Mouse (Mus musculus): ENCODE measurements around the gene Rbm5.

Gene Rbm5

GRCm38 (mm10) chr9:107770374-107771290 lies at the start of gene Rbm5:
Rbm5 (minus strand) TSS chr9:107770996.
- DNase-seq (ENCODE audit: low spot score), result peak; percentile 96

GRCm38 (mm10) chr9:107812132-107812531 lies 41.3 kb upstream of the Rbm5 start:
- no peak for DNase-seq (ENCODE audit: low spot score)

- DNase-seq (ENCODE audit: low spot score), result no peak
Measured at GRCm38 (mm10) chr9:107810985-107811384, 40.2 kb upstream of the Rbm5 start.

GRCm38 (mm10) chr9:107791714-107792113 lies 20.9 kb upstream of the Rbm5 start:
- no peak for DNase-seq (ENCODE audit: low spot score)

DNA sequence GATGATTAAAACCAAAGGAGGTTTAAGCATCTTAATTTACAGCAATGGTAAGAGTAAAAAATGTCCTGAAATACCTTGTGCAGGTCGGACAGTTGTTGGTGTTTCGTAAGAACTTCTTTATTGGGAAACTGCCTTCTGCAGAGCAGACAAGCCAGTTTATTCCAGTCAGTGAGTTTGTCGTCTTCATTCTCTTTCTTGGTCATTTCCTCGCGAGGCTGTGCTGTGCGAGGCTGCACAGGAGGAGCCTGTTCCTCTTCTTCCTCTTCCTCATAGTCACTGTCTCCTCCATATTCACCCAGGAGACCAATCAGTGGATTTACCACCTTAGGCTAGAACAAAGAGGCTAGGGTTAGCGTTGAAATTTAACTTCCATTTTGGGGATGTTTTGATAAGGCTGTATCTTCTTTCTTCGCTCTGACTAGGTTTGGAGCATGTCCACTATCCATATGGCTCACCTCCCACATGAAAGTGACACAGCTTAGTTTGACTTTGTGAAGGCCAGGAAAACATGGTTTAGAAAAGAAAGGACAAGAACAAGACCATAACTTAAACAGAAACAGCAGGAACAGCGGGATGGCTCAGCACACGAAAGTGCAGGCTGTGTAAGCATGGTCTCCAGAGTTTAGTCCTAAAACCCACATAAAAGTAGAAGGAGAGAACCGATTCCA lies 11.9 kb upstream of the Rbm5 start:
- no peak for DNase-seq (ENCODE audit: low spot score)

DNA sequence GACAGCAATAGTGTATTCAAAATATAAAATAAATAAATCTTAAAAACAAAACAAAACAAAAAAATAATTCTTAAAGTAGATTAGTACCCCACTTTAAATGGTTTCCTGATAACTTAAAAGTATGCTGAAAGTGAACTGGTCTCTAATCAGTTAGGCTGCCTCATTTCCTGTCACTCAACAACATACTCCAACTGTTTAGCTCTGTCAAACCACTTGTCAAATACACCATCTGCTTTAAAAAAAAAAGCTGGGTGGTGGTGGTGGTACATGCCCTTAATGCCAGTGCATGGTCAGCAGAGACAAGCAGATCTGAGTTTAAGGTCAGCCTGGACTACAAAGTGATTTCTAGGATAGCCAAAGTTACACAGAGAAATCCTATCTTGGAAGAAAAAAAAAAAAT lies 6.0 kb upstream of the Rbm5 start:
- no peak for DNase-seq (ENCODE audit: low spot score)

- DNase-seq (ENCODE audit: low spot score), result no peak
Measured at GRCm38 (mm10) chr9:107774411-107774810, 3.6 kb upstream of the Rbm5 start.

- DNase-seq (ENCODE audit: low spot score), result no peak
Measured at GRCm38 (mm10) chr9:107771782-107772181, 986 bp upstream of the Rbm5 start.

DNA sequence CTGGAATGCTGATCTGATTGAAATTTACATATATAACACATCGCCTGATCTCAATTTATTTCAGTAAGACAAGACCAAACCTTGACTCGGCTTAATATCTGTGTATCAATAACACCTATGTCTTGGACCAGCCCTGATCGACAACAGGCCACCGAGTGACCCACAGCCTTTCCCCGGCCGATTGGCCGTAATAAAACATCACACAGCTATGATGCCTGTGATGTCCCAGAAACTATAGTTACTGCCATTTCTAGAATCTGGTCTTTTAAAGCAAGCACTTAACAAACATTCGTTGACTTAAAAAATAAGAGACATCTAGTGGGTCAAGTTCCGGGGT lies 791 bp downstream of the Rbm5 start:
- DNase-seq (ENCODE audit: low spot score), result no peak

DNA sequence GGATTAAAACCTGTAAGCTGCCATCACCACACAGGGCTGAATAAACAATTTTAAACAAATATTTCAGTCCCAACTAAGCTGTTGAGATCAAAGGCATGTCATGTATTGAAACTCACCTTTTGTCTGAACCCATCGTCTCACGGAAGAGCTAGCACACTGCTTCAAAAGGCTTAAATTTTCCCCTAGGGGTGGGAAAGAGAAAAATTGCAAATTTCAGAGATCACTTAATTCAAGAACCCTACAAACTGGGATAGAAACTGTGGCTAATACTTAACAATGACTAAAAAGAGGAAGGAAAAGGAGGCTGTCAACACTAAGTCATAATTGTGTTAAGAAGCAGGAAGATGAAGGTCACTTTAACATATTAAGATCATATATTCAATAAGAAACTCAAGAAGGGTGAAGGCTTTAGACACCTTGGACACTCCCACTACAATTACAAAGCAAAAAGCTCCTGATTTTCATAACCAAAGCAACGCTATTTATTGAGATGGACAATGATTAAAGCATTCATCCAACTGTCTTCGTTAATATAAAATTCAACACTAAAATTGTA lies 1.3 kb downstream of the Rbm5 start:
- no peak for DNase-seq (ENCODE audit: low spot score)

GRCm38 (mm10) chr9:107768851-107769250 lies 1.9 kb downstream of the Rbm5 start:
- DNase-seq (ENCODE audit: low spot score), result no peak

GRCm38 (mm10) chr9:107759593-107759992 lies 11.2 kb downstream of the Rbm5 start:
- DNase-seq (ENCODE audit: low spot score), result no peak

- DNase-seq (ENCODE audit: low spot score), result no peak
Measured at GRCm38 (mm10) chr9:107750378-107750777, 20.4 kb downstream of the Rbm5 start.

DNA sequence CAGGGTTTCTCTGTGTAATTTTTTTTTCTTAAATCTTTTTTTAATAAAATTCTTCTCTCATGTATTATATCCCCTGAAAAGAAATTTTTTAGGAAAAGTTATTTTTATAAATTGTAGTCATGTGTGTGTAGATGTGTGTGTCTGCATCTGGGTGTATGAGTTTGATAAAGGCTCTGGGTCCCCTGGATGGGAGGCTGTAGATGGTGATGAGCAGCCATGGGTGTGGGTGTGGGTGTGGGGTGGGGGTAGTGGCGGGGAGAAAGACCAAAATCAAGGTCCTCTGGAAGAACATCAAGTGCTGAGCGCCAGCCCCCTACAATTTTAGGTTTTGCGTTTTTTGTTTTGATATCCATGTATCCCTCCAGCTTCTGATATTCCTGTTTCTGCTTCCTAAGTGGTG lies 22.7 kb downstream of the Rbm5 start:
- no peak for DNase-seq (ENCODE audit: low spot score)

DNA sequence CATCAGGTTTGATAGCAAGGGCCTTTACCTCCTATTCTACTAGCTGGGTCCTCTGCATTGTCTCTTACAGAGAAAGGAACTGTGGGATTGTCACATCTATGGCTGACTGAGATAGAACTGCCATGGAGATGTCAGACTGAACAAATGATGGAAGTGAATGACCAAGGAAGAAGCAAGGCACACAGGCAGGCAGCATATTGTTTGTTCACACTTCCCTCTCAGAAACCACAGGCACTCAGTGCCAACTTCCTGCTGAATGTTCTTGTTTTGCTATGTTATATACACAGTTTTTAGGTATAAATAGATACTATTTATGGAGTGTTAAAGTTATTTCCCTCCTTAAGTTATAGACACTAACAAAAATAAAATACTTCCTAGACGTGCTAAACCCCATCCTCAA lies 23.5 kb downstream of the Rbm5 start:
- DNase-seq (ENCODE audit: low spot score), result peak; percentile 16

- no peak for DNase-seq (ENCODE audit: low spot score)
Measured at GRCm38 (mm10) chr9:107746679-107747078, 24.1 kb downstream of the Rbm5 start.

GRCm38 (mm10) chr9:107744061-107744460 lies 26.7 kb downstream of the Rbm5 start:
- DNase-seq (ENCODE audit: low spot score), result no peak

DNA sequence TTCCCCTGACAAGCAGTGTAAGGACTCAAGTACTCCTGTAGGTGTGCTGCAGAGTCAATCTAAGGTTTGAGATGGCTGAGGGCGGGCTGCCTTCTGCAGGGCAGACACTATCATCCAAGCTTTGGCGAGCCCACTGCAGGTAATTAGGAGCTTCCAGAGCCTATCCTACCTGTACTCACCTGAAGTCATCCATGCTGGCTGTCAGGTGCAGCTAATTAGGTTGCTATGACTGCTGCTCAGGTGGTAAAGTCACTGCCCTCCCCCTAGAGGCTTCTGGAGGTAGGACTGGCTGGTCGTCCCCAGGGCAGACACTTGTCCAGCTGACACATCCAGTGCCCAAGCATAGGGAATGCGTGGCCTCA lies 32.0 kb downstream of the Rbm5 start:
- no peak for DNase-seq (ENCODE audit: low spot score)

DNA sequence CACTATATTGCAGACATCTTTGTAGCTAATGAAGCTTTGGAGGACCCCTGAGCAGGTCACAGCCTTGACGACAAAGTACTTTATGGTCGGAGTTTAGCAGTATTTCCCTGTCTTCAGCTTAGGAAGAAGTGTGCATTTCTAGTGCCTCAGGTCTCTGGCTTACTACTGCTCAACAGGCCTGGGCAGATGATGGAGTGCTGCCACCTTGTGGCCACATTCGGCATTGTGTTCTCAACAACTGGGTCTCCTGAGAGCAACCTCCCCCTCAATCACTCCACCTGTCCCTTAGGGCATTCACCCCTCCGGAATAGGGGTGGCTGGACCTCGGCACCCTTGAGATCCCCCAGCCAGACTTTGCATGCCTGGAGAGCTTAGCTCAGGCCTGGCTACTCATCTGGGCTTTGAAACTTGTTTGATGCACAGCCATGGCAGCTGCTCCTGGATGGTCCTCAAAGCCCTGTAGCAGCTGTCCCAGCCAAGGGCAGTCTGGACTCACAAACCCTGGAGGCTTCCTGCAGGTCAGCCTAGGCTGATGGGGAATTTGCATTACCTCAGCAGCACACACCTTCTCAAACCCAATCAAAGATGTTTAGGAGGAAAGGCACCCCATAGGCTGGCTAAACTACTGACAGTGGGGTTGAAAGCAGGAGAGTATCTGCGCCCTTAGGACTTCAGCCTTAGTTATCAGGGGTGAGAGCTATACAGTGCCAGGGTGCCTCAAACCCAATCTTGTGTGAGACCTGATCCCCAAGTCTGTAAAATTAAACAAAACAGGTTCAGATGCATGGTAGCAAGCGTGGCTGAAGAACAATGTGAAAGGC lies 32.6 kb downstream of the Rbm5 start:
- DNase-seq (ENCODE audit: low spot score), result peak; percentile 88

- no peak for DNase-seq (ENCODE audit: low spot score)
Measured at GRCm38 (mm10) chr9:107736185-107736485, 34.7 kb downstream of the Rbm5 start.

DNA sequence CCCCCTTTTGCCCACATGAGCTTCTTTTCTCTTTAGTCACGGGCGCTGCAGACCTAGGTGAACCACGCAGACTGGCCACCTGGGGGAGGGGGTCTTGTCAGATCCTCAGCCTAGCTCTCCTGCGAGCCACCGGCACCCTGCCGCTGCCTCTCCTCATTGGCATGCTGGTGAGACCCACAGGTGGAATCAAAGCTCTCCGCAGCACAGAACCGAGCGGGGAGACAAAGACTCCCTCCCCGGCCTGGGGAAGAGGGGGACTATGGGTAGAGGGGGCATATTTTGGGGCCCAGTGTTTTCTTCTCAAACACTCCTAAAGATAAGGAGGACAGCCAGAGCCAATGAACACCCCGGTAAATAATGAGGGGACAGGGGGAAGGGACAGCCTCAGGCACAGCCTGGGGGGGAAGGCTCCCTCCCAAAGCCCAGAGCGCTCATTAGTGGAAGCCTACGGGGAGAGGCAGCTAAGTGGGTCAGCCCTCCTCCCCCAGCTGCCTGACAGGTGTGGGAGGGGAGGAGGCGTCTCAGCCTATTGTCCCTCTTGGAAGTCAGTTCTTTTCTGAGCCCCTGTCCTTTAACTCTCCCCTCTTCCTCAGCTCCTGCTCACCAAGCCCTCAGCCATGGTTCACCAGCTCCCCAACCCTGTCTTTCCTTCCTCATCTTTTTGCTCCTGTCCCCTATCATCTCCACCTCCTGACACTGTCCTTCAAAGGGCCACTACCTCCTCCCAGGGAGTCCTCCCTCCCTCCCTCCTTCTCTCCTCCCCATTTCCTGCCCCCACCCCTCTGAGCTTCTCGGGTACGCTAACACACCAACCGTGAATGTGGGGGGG lies 35.2 kb downstream of the Rbm5 start:
- DNase-seq (ENCODE audit: low spot score), result no peak

DNA sequence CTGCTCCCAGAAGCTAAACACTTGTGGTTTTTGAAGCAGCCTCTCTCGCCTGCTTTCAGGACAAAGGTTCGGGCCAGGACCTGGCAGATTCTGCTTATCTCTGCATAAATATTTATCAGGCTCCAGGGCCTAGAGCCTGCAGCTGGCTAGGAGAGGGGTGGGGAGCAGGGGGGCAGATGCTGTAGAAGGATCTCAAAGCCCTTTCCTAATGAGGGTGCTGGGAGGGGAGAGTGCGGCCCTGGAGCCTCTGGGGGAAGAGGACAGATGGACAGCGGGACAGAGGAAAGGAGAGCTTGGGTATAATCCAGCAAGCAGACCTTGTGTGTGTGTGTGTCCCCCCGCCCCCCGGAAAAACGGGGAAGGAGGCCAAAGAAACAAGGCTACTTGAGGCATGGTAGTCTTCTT lies 36.2 kb downstream of the Rbm5 start:
- no peak for DNase-seq (ENCODE audit: low spot score)

All from lung, postnatal 25 days (tissue).